Mouse (Mus musculus): ENCODE data around the gene B2m.

B2m gene

GRCm38 (mm10) chr2:122191849-122192248 lies 44.4 kb downstream of the B2m start:
- DNase-seq (ENCODE audit: low read depth, low spot score), result no peak

- DNase-seq (ENCODE audit: low read depth, low spot score), result no peak
Observed at GRCm38 (mm10) chr2:122194509-122194929, 47.0 kb downstream of the B2m start.

- no peak for DNase-seq (ENCODE audit: low read depth, low spot score)
Observed at GRCm38 (mm10) chr2:122201501-122201900, 54.0 kb downstream of the B2m start.

Measured in R1 (cell line).